Mouse (Mus musculus): ENCODE measurements around the gene Prkd2.

The Prkd2 gene

DNA sequence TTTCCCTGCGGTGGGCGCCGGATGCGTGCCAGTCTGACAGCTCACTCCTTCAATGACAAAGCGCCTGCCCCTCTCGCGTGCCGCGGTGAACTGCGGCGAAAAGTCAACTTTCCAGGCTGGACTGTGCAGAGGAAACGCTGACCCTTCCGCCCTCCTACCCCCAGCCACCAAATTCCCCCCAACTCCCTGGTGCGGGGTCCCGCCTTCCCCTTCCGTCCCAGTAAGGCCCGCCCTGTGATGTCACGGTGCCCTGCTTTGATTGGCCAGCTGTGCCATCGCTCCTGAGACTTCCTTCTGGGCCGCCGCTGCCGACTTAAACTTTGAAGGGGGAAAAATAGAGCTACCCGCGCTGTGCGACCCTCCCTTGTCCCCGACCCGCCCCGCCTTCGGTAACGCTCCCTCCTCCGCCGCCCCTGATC lies at the start of gene Prkd2:
Gene Prkd2, plus strand, starts transcription at position 258 of the 419 bp plus-strand sequence.
- DNase-seq, result peak; percentile 96

DNA sequence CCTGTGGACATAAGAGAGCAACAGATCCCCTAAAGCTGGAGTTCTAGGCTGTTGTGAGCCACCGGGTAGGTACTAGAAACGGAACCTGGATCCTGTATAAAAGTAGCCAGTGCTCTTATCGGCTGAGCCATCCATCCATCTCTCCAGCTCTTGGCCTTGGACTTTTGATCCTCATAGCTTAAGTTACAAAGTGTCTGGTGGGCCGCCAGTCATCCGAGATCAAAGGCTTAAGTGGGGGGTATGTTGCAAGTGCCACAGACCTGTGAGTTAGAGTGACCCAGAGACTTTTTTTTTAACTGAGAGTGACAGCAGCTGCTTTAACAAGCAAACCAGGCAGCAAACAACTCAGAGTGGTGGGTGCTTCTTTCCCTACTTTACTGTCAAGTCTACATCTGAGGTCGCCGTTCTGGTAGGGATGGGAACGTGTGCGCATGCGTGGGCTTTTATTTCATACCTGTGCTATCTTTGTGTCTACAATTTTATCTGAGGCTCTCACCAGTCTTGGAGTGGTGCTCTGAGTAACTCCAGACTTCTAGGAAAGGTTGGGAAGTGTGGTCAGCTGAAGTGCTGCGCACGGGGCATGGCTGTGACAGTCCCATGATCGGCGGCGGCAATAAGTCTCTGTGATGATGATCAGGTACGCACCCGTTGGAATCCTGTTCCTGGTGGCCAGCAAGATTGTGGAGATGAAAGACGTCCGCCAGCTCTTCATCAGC lies 49.5 kb upstream of the Prkd2 start:
- no peak for DNase-seq

DNA sequence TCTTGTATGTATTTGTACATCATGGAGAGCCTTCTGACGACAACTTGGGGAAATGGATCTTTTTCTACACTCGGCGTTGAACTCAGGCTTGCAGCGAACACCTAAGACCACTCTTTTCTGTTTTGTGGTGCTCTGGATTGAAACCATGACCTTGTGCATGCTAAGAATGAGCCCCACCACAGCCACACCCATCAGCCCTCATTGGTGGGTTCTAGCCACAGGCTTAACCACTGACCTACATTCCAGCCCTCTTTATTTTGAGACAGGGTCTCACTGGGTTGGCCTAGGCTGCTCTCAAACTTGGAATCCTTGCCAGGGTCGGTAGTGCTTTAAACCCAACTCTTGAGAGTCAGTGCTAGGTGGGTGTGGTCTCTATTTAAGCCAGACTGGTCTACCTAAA lies 47.8 kb upstream of the Prkd2 start:
- peak; percentile 58 for DNase-seq

DNA sequence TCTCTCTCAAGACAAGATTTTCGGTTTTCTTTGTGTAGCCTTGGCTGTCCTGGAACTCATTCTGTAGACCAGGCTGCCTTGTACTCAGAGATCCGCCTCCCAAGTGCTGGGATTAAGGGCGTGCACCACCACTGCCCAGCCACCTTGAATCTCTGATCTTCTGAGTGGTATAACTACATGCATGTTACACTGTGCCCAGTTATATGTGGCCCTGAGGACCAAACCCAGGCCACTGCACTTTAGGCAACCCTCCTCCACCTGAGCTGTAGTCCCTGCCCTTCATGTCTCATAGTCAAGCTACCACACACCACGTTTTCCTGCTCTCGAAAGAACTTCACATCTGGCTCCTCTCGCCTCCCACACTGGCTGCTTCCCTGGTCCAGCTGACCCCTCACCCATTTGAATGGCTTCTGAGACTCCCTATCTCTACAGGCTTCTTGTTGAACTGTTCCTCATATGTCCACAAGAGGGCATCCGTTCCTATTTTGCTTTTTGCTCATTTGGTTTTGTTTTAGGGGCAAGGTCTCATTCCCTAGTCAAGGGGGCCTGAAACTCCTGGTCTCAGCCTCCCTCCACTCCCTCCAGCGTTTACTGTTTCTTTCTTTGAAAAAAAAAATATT lies 38.2 kb upstream of the Prkd2 start:
- peak; percentile 45 for DNase-seq

DNA sequence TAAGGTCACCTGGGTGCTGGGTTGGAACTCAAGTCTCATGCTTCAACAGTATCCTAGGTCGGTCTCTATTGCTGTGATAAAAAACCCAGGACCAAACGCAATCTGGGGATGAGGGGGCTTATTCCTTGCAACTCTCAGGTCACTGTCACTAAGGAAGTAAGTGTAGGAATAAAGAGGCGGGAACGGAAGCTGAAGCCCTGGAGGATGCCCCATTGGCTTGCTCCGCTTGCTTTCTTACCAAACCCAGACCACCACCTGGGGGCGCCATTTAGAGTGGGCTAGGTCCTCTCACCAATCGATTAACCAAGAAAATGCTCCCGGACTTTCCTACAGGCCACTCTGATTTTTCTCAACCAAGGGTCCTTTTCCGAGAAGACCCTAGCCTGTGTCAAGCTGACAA lies 34.8 kb upstream of the Prkd2 start:
- peak; percentile 44 for DNase-seq

DNA sequence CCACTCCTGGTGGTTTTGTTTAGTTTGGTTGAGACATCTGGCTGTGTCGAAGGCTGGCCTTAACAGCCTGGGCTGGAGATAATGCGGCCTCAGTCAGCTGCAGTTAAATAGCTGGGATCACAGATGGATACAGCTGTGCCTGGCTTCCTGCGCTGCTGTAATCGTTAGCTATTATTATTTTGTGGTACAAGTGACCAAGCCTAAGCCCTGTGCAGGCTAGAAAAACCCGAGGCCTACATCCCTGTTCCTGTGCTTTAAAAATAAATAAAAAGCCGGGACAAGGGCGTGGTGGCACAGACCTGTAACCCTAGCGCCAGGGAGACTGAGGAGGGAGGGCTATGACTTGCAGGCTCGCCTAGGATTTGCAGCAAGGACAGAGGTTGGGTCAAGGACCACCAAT lies 34.1 kb upstream of the Prkd2 start:
- no peak for DNase-seq

DNA sequence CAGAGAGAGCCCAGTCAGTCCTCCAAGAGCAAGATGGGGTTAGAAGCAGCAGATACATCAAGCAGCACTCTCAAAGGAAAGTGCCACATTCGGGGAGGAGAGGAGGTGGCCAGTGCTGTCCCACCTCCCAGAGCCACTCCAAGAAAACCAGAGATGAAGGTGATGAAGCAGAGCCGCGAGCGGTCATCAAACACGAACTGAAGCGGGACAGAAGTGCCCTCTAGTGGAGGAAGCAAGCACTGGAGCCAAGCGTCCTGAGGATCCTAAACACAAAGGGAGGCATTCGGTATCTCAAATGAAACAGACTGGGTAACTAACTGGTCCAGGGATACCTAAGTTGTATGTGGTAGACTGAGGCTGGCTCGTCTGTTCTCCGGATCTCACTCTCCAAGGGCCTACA lies 33.0 kb upstream of the Prkd2 start:
- peak; percentile 62 for DNase-seq

DNA sequence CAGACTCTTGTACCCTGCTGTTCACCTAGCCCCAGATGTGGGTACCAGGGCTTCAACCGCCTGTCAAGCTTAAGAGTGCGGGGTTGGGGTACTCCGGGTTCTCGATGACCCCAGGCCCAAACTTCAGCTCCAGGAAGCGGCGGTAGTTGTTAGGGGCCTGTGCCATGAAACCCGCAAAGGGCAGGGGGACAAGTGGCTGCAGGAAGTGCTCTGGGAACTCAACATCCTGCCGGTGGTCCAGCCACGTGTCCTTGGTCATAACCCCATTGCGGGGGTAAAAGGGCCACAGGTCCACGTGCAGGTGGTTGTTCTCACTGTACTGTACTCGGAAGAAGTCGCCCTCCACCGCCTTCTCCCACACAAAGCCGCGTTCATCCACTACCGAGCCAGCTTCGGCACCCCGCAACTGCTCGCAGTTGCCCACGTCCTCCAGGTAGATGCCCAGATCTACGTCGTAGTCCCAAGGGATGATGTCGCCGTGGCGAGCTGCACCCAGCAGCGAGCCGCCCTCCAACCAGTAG lies 32.2 kb upstream of the Prkd2 start:
- DNase-seq, result no peak

DNA sequence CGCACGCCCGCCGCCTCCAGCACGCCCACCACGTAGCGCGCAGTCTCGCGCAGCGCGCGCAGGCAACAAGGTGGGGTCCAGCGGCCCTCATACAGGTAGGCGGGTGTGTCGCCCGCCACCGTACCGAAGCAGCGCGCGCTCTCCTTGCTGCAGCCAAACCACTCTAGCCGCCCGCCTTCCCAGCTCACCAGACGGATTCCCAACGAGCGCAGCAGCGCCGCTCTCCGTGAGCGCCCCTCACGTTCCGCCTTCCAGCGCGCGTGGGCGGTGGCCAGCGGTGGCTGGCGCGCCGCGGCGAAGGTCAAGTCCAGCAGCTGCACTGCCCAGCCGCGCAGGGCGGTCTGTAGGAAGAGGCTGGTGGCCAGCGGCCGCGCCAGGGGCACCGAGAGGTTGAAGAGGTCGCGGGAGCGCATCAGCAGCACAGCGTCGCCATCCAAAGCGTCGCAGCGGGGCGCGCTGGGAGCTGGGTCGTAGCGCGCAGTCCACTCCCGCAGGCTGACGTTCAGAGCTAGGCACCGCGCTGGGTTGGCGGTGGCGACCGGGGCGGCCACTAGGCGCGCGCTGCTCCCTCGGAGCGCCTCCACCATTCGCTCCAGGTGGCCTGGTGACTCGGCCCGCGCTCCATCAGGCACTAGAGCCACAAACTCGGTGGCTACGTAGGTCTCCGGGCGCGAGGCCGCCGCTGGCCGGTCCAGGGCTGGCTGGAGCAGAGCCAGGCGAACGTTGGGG lies 31.6 kb upstream of the Prkd2 start:
- DNase-seq, result no peak

DNA sequence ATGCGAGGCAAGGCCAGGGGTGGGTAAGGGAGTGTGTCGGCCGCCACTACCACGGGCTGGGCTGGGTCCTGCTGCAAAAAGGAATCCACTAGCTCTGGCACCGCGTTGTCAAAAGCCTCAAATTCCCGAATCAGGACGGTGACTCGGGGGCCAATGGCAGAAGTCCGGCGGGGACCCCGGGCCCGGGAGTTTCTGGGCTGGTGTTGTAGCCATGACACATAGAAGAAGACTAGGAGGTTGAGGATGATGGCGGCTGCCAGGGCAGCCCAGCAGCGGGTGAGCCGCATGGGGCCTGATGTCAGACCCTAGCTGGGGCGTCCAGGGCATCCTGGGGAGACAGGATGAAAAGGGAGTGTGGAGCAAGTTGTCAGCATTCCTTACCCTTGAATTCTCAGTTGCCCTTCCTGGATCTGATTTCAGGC lies 31.0 kb upstream of the Prkd2 start:
- no peak for DNase-seq

DNA sequence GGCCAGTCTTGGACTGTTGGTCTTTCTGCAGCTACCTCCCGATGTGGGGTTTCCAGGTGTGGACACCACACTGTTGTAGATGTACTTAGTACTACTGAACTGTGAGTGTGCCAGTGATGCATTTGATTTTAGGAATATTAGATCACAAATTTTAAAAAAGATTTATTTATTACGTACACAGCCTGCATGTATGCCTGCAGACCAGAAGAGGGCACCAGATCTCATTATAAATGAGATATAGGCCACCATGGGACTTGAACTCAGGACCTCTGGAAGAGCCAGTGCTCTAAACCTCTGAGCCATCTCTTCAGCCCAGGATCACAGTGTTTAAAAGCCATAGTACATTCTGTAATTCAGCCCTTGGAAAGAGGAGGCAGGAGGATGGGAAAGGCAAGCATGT lies 30.2 kb upstream of the Prkd2 start:
- no peak for DNase-seq

DNA sequence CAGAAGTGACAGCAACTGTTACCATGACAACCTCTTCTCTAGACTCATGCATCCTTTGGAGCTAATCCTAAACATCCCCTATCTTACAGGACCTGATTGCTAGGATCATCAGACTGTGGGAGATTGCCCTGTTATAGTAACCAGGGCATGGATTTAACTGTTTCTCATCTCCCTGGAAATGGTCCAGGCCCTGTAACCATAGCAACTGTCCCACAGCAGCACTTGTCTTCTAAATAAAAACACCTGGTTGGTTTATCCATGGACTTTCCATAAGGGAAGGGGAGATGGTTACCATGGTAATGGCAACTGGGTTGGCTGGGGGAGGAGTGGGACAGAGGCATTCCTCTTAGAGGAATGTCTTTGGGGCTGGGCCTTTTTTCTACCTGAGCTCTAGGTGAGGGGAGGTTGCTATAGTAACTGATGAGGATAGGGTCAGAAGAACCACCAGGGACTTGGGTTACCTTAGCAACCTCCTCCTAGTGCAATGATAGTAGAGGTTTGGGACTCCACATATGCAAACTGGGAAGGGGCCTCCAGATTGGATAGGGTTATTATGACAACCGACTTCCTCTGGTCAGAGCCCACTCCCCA lies 27.3 kb upstream of the Prkd2 start, which contains the start of gene Strn4:
Gene Strn4, plus strand, starts transcription at position 539 of the 591 bp plus-strand sequence.
- no peak for DNase-seq

DNA sequence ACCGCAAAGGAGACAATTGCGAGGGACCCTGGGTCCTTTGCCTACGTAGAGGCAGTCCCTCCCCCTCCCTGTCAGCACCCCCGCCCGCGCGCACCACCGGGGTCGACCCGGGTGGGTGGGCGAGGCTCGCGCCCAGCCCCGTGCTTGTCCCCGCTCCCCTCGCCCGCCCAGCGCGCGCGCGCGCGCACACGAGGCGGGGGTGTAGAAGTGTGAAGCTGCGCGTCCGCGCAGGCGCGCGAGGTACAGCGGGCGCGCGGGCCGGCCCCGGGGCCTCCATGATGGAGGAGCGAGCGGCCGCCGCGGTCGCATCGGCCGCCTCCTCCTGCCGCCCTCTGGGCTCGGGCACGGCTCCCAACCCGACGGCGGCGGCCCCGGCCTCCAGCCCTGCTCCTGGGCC lies 26.6 kb upstream of the Prkd2 start:
- DNase-seq, result peak; percentile 89

DNA sequence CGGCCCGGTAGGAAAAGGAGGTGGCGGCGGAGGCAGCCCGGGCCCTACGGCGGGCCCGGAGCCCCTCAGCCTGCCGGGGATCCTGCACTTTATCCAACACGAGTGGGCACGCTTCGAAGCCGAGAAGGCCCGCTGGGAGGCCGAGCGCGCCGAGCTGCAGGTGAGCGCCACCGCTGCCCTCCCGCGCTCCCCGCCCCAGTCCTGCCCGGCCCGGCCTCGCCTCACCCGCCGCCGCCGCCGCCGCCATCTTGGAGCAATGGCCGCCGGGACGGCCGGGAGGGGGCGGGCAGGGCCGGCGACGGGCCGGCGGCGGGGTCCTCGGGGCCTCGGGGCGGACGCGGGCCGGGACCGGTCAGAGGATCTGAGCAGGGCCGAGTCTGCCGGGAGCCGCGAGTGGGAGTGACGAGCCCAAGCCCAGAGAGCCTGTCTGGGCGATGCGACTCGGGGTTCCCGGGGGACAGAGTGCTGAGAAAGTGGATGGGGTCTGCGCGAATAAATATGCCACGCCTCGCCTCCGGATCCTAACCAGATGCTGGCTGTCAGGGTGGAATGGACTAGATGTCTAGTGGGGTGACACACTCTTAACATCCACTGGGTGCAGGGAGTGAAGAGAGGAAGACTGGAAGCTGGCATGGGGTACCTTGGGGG lies 26.1 kb upstream of the Prkd2 start, which contains the start of gene Fkrp:
Gene Fkrp, minus strand, starts transcription at position 258 of the 648 bp plus-strand sequence.
- DNase-seq, result peak; percentile 67

DNA sequence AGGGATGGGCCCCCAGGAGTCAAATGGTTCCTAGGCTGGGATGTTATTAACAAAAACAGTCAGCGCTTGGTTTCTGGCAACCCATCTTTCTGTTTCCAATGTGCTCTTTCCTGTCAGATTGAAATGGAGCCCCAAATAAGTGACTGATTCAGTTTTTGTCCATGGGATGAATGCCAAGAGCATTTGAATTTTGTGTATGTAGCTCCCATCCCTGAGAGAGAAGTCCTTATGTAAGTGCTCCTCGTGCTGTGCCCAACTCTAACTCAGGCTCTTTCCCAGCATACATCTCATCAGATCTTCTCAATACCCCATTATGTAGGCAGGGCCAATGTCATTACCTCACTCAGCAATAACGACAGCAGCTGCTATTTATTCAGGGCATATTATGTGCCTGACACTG lies 25.0 kb upstream of the Prkd2 start:
- DNase-seq, result no peak

DNA sequence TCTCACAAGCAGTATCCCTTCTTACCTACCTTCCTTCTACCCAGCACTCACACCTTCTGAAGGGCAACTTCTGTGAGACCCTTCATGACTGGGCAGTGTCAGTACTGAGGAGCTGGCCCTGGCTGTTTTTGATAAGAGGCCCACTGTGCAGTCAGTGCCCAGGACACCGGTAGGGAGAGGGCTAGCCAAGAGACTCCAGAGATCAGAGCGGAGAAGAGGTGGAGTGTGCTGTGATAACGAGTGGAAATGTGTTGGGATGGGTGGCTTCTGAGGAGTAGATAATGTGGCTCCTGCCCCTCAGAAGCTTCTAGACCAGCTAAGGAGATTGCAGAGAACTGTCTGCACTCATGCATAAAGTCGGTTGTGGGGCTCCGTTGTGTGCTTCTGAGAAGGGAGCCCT lies 22.9 kb upstream of the Prkd2 start:
- DNase-seq, result no peak

DNA sequence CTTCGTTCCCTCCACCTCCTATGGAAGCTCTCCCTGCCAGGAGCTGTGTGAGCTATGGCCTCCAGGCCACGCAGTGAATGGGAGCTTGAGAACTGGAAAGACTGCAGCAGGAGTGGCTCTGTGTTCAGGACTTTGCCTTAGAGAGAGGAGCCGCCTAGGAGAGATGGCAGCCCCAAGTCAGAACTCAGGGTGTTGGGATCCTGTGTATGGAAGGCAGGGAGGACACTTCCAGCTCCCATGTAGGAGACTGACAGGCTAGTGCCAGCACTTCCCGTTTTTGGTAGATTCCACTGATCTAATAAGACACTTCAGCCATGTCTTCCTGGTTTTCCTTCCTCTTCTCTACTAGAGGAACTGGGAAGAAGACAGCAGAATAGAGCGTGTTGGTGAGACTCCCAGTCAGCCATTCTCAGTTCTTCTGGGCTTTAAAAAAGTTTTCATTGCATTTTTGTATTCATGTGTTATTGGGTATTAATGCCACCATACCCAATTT lies 22.4 kb upstream of the Prkd2 start:
- no peak for DNase-seq

DNA sequence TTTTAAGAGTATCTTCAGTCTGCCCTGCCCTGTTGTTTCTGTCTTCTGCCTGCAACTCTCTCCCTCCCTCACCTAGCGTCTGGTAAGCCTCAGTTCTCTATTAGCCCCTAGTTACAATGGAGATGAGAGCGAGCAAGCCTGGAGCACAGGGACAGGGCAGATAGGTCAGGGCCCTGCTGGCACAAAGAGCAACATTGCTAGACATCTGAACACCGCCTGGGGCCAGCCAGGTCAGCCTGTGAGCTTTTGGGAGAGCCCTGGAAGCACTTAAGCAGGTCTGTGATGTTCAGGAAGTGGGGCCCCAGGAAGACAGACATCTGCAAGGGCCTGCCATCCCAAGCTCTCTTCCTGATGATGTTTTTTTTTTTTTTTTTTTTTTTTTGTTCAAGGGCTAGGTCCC lies 21.6 kb upstream of the Prkd2 start:
- DNase-seq, result no peak

DNA sequence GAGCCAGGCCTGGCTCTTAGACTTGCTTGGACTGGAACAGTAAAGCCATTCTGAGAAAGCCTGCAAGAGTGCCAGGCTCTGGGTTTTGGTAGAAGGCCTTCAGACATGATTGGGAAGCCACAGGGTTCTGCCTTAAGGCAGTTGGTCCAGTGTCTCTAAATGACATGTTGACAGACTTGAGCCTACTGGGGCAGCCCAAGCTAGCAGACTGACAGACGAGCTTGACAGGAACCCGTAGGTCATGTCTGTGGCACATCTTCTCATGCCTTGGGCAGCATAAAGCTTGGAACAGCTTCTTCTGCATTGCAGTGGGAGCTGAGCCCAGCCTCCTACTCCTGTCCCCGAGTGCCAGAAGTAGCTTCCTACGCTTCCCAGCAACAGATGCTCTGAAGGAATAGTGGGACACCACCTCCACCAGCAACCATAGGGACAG lies 21.0 kb upstream of the Prkd2 start:
- no peak for DNase-seq

DNA sequence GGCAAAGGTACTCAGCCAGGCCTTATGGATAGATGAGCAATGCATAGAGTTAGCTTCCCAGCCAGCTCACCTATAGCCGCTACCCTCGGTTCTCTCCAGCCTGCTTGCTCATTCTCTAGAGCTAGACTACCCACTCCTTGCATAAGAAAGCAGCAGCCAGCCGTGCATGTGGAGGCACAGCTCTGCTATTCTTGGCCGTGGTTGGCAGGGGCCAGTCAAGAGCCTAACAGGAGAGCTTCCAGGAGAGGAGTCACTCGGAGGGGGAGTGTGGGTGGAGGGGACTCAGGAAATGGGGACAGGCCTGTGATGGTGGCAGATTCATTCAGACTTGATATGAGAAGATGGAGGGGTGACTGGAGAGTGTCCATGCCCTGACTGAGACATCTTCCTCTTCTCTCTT lies 19.0 kb upstream of the Prkd2 start:
- no peak for DNase-seq

DNA sequence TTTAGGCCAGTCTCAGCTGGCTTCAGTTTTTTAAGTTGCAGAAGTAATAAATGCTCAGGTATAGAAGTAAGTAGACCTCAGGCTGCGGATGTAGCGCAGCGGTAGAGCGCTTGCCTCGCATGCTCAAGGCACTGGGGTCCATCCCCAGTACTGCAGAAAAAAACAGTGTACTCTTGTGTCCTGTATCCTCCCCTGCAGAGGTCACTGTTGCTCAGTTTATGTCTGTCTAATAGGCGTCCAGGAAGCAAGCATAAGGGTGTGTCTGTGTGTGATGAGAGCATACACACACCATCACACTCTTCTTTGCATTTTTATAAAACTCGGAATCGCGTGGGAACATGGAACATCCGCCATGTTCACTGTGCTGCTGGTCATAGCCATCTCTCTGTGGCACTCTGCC lies 16.9 kb upstream of the Prkd2 start:
- peak; percentile 72 for DNase-seq

DNA sequence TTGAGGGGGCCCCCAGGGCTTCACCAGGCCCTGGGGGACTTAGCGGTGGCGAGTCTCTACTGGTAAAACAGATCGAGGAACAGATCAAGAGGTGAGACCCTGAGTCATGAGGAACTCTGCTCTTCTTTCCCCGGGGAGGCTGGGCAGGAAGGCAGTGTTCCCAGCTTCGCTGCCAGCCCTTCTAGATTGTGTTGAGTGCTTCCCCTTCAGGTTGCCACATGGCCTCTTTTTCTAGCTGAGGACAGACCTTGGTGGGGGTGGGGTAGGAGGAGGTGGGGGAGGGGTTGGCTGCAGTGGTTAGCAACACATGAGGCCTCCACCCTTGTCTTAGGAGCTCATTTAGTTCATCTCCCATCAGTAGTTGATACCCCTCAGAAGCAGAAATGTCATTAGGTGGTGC lies 16.1 kb upstream of the Prkd2 start:
- no peak for DNase-seq

DNA sequence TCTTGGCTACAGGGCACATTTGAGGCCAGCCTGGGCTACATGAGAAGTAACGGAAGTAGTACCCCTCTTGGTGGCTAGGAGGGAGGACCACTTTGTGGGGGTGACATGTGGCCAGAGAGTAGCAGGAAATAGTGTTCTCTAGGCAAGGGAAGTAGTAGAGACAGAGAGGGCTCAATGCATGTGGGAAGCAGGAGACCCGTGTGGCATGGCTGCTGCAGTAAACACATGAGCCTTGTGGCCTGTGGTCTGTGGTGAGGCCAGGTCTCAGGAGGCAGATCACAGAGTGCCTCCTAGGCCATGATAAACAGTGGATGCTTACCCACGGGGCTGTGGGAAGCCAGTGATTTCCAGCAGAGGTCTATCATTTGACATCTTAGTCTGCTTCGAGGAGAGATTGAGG lies 15.4 kb upstream of the Prkd2 start:
- no peak for DNase-seq

Measured in thymus, postnatal 14 days (tissue).